Mouse (Mus musculus) forebrain, postnatal 0 days (tissue): ENCODE results near the gene Acot7. TPM values are rescaled to one million over a fixed set of nuclear protein-coding genes. Genes with fewer than 3 reads are reported as not detected.
A peak's percentile ranks its signal among the peaks of the same experiment; 100 is the strongest.

Experiments
- ATAC-seq: fragments of 200-750 bp; cut with Nextera tagmentation; 2 replicates; pipeline ENCODE4 v1.8.0; 2017; ENCODE audit warnings: mild to moderate bottlenecking, moderate library complexity
- DNase-seq: peaks from one replicate; pipeline ENCODE4 v3.0.0-alpha.2; 2015
- H3K27ac ChIP-seq: fragments of 300-500 bp; sonication (generic); 2 replicates; pipeline ENCODE4 v1.5.1; 2014; ENCODE audit warnings: low read depth, mild to moderate bottlenecking, antibody characterized with exemption, low read length, moderate library complexity, mixed read lengths
- H3K27me3 ChIP-seq: fragments of 300-500 bp; sonication (generic); 2 replicates; pipeline ENCODE4 v1.6.1; 2014; ENCODE audit warnings: mild to moderate bottlenecking, low read length, mixed read lengths; ENCODE audit not compliant: insufficient read depth
- H3K36me3 ChIP-seq: fragments of 300-500 bp; sonication (generic); 2 replicates; pipeline ENCODE4 v1.6.1; 2014; ENCODE audit warnings: mild to moderate bottlenecking, moderate library complexity; ENCODE audit not compliant: insufficient read depth
- H3K4me1 ChIP-seq: fragments of 300-500 bp; sonication (generic); 2 replicates; pipeline ENCODE4 v1.6.1; 2014; ENCODE audit warnings: antibody characterized with exemption; ENCODE audit not compliant: insufficient read depth
- H3K4me2 ChIP-seq: fragments of 300-500 bp; sonication (generic); 2 replicates; pipeline ENCODE4 v1.6.1; 2014; ENCODE audit warnings: low read depth, mild to moderate bottlenecking, moderate library complexity
- H3K4me3 ChIP-seq: fragments of 300-500 bp; sonication (generic); 2 replicates; pipeline ENCODE4 v1.5.1; 2014; ENCODE audit warnings: low read depth, low read length, mixed read lengths
- H3K9ac ChIP-seq: fragments of 300-500 bp; sonication (generic); 2 replicates; pipeline ENCODE4 v1.6.1; 2014; ENCODE audit warnings: mild to moderate bottlenecking
- H3K9me3 ChIP-seq: fragments of 300-500 bp; sonication (generic); 2 replicates; pipeline ENCODE4 v1.6.1; 2016; ENCODE audit warnings: low read length
- CTCF ChIP-seq: sonication (generic); IDR thresholded peaks from 2 replicates; pipeline ENCODE4 v1.5.1; 2016; ENCODE audit warnings: antibody characterized with exemption, control low read depth, low read depth
- WGBS: fragments of 180-500 bp; shearing (Covaris S2); extraction: QIAGEN DNeasy Blood & Tissue Kit; methylation state at CpG from one replicate; pipeline ENCODE4 v1.1.7; 2014; 5-methylcytosine and 5-hydroxymethylcytosine counted together
- polyA plus RNA-seq: library from polyadenylated mRNA; unstranded; fragments of >200 nt; fragmentation: Nextera tagmentation; extraction: Ambion mirVana; gene quantifications from 2 replicates; pipeline ENCODE4 v1.2.1, GENCODE M21; 2015
- total RNA-seq: library from RNA; depleted of rRNA; stranded (reverse); fragments of >200 nt; gene quantifications from 2 replicates; pipeline ENCODE4 v1.2.3, GENCODE M21; 2014

Gene Acot7
- total and polyA plus RNA-seq, 2 experiments from 2014 or later = 193 to 466 TPM

DNA sequence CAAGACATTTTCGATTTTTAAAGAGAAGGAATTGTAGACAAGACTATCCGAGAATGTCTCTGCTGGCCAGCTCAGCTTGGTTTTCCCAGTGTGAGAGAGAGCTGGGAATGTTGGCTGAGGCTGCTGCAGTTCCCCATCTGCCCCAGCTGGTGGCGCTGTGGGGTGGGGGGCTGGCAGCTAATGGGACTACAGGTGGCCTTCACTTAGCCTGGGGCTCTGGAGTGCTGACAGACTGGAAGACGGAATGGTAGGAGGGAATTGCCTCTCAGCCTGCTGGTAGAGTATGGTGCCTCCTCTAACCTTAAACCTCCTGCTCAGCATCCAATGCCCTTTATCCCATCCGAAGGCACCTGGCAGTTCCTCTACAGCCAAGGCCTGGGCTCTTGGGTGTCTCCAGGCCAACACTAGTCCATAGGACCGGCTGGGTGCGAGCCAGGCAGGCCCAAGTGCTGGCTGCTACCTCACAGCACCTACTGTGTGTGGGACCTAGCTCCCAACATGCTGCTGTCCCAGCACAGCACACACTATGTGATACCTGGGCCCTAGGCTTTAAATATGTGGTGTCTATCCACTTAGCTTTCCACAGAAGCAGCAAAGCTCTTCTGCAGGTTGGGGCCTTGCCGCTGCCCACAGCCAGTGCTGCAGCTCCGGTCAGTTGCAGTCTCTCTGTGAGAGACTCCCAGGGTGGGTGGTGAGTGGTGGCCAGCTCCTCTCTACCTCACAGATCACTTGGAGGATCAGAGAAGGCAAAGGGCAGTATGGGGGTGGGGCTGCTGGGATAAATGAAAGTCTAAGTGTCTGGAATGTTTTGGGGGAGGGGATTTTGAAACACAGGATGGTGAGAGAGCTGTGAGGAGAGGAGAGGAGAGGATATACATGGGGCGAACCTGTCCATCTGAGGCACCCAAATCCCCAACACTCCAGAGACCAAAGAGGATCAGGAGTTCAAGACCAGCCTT, 98.7 kb downstream of the Acot7 start:
- Histone ChIP-seq H3K4me3 (no peak overlapping the region), H3K9ac (no peak overlapping the region), H3K4me2 (no peak overlapping the region), H3K9me3 (no peaks in the 10 kb centered on the region), H3K27me3 (peaks cover 17% of the 10 kb centered on the region), H3K27ac (no peak overlapping the region), H3K4me1 (no peaks in the 10 kb centered on the region), H3K36me3 (peaks cover 12% of the 10 kb centered on the region; the same call in 1 of the 2 replicates)
- peak; percentile 78 for TF ChIP-seq CTCF
- ATAC-seq = no peak
- DNase-seq = no peak
- WGBS = 56% methylated on average over 10 of the region's 10 CpGs

GRCm38 (mm10) chr4:152277916-152278315, 100.0 kb downstream of the Acot7 start:
- Histone ChIP-seq H3K9me3 (no peaks in the 10 kb centered on the region), H3K4me2 (no peak overlapping the region), H3K9ac (no peak overlapping the region), H3K4me3 (no peak overlapping the region), H3K27ac (no peak overlapping the region), H3K4me1 (no peaks in the 10 kb centered on the region), H3K27me3 (peaks cover 29% of the 10 kb centered on the region), H3K36me3 (peaks cover 12% of the 10 kb centered on the region; the same call in 1 of the 2 replicates)
- no peak for ATAC-seq
- 71% methylated on average over 2 of the region's 2 CpGs for WGBS
- TF ChIP-seq CTCF = no peak; the same call in 1 of the 2 replicates
- DNase-seq = no peak

- Histone ChIP-seq H3K4me3 (no peak overlapping the region), H3K27ac (no peak overlapping the region), H3K9me3 (no peaks in the 10 kb centered on the region), H3K36me3 (peaks cover 12% of the 10 kb centered on the region; the same call in 1 of the 2 replicates), H3K27me3 (peaks cover 37% of the 10 kb centered on the region), H3K4me1 (no peaks in the 10 kb centered on the region), H3K4me2 (no peak overlapping the region), H3K9ac (no peak overlapping the region)
- no peak for TF ChIP-seq CTCF
- ATAC-seq (no peak), DNase-seq (no peak)
- WGBS = 60% methylated on average over 23 of the region's 23 CpGs
These were observed 101.1 kb downstream of the Acot7 start for GRCm38 (mm10) chr4:152278986-152279385.

DNA sequence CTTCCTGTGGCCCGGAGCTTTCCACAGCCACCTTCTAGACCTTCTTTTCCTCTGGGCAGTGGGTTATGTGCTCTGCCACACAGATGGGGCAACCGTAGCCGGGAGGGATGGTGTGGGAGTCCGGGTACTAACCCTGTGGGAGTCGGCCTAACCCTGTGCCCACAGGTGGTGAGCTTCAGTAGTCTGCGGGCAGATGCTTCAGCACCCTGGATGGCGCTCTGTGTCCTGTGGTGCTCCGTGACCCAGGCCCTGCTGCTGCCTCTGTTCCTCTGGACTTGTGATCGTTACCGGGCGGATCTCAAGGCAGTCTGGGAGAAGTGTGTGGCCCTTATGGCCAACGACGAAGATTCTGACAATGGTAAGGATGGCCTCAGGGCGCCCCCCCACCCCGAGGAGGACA, 103.7 kb downstream of the Acot7 start:
- no peaks in the 10 kb centered on the region for H3K9me3 ChIP-seq
- H3K27me3 ChIP-seq = peaks cover 40% of the 10 kb centered on the region
- TF ChIP-seq CTCF = no peak
- no peak overlapping the region for H3K27ac ChIP-seq
- H3K4me2 ChIP-seq = no peak overlapping the region
- H3K4me3 ChIP-seq = no peak overlapping the region
- 0 out of 2 replicates have a peak, but pooled peaks cover 2% of the 10 kb centered on the region for H3K4me1 ChIP-seq
- ATAC-seq = no peak
- WGBS = 60% methylated on average over 15 of the region's 15 CpGs
- DNase-seq = no peak
- H3K9ac ChIP-seq = no peak overlapping the region
- H3K36me3 ChIP-seq = peaks cover 12% of the 10 kb centered on the region; the same call in 1 of the 2 replicates

- no peak for TF ChIP-seq CTCF
- H3K9me3 ChIP-seq = no peaks in the 10 kb centered on the region
- H3K9ac ChIP-seq = peak overlapping the region; percentile 6; the same call in 1 of the 2 replicates
- 12% methylated on average over 34 of the region's 34 CpGs for WGBS
- DNase-seq (no peak), ATAC-seq (peak; percentile 0; the same call in 1 of the 2 replicates)
- no peak overlapping the region for H3K27ac ChIP-seq
- H3K4me1 ChIP-seq = 0 out of 2 replicates have a peak, but pooled peaks cover 6% of the 10 kb centered on the region
- H3K4me3 ChIP-seq = peak overlapping the region; percentile 38
- peak overlapping the region; percentile 61 for H3K4me2 ChIP-seq
- H3K27me3 ChIP-seq = peaks cover 51% of the 10 kb centered on the region
- H3K36me3 ChIP-seq = peaks cover 12% of the 10 kb centered on the region; the same call in 1 of the 2 replicates
These were observed 104.8 kb downstream of the Acot7 start for GRCm38 (mm10) chr4:152282721-152283120.

- Histone ChIP-seq H3K9ac (peak overlapping the region; percentile 6; the same call in 1 of the 2 replicates), H3K27me3 (peaks cover 57% of the 10 kb centered on the region), H3K4me1 (0 out of 2 replicates have a peak, but pooled peaks cover 6% of the 10 kb centered on the region), H3K4me2 (peak overlapping the region; percentile 61), H3K9me3 (no peaks in the 10 kb centered on the region), H3K27ac (no peak overlapping the region), H3K36me3 (peaks cover 12% of the 10 kb centered on the region; the same call in 1 of the 2 replicates), H3K4me3 (peak overlapping the region; percentile 38)
- 5% methylated on average over 68 of the region's 70 CpGs for WGBS
- DNase-seq (peak; percentile 91), ATAC-seq (peak; percentile 92)
- peak; percentile 98 for TF ChIP-seq CTCF
These were observed 105.4 kb downstream of the Acot7 start for GRCm38 (mm10) chr4:152283186-152283950.
